Mouse (Mus musculus) midbrain, embryonic 11.5 days (tissue): Measurements from ENCODE around the gene Usp6nl. TPM values are rescaled to one million over a fixed set of nuclear protein-coding genes. Genes with fewer than 3 reads are reported as not detected.

ENCODE experiments used
- ATAC-seq: fragments of 200-750 bp; cut with Nextera tagmentation; 2 replicates; pipeline ENCODE4 v1.8.0; 2017; ENCODE audit warnings: moderate TSS enrichment, moderate library complexity; ENCODE audit not compliant: low FRiP score
- DNase-seq: peaks from one replicate; pipeline ENCODE4 v3.0.0; 2015; ENCODE audit warnings: low spot score; ENCODE audit errors: missing footprints
- H3K27ac ChIP-seq: fragments of 300-500 bp; sonication (generic); 2 replicates; pipeline ENCODE4 v1.5.1; 2014; ENCODE audit warnings: low read depth, low read length
- H3K27me3 ChIP-seq: fragments of 300-500 bp; sonication (generic); 2 replicates; pipeline ENCODE4 v1.6.1; 2014; ENCODE audit warnings: mild to moderate bottlenecking, low read length, moderate library complexity, mixed read lengths; ENCODE audit not compliant: control insufficient read depth, insufficient read depth
- H3K36me3 ChIP-seq: fragments of 300-500 bp; sonication (generic); 2 replicates; pipeline ENCODE4 v1.6.1; 2014; ENCODE audit warnings: mild to moderate bottlenecking, low read length, moderate library complexity, mixed read lengths; ENCODE audit not compliant: control insufficient read depth, insufficient read depth
- H3K4me1 ChIP-seq: fragments of 300-500 bp; sonication (generic); 2 replicates; pipeline ENCODE4 v1.6.1; 2014; ENCODE audit warnings: low read length; ENCODE audit not compliant: control insufficient read depth, insufficient read depth
- H3K4me2 ChIP-seq: fragments of 300-500 bp; sonication (generic); 2 replicates; pipeline ENCODE4 v1.6.1; 2014; ENCODE audit warnings: mild to moderate bottlenecking, moderate library complexity
- H3K4me3 ChIP-seq: fragments of 300-500 bp; sonication (generic); 2 replicates; pipeline ENCODE4 v1.5.1; 2014; ENCODE audit warnings: low read depth, low read length
- H3K9ac ChIP-seq: fragments of 300-500 bp; sonication (generic); 2 replicates; pipeline ENCODE4 v1.6.1; 2014; ENCODE audit warnings: low read length
- H3K9me3 ChIP-seq: fragments of 300-500 bp; sonication (generic); 2 replicates; pipeline ENCODE4 v1.6.1; 2016; ENCODE audit warnings: low read length; ENCODE audit not compliant: control insufficient read depth
- WGBS: fragments of 180-500 bp; shearing (Covaris S2); extraction: QIAGEN DNeasy Blood & Tissue Kit; methylation state at CpG from one replicate; pipeline ENCODE4 v1.1.7; 2014; 5-methylcytosine and 5-hydroxymethylcytosine counted together
- polyA plus RNA-seq: library from polyadenylated mRNA; unstranded; fragments of >200 nt; fragmentation: Nextera tagmentation; extraction: Ambion mirVana; gene quantifications from 2 replicates; pipeline ENCODE4 v1.2.1, GENCODE M21; 2014

Gene Usp6nl
- polyA plus RNA-seq, 1 experiment from 2014 or later, result 18.2 TPM

DNA sequence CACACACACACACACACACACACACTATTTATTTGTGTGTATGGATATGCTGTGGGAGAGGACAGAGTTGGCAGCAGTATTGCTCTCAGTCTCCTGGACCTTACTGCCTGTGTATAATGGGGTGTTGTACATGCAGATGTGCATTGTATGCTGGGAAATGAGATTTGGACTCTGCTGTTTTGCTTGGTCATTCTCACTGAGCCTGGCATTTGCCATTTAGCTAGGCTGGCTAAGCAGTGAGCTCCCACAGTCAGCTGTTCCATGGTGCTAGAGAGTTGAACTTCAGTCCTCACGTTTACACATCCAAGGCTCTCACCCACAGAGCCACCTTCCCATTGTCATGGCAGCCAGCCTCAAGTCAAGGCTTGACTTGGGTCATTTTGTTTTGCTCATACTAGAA is 90.2 kb downstream of the Usp6nl start:
- DNase-seq (no peak), ATAC-seq (no peak)
- Histone ChIP-seq H3K27me3 (no peaks in the 10 kb centered on the region), H3K9me3 (no peaks in the 10 kb centered on the region), H3K36me3 (no peaks in the 10 kb centered on the region), H3K27ac (no peak overlapping the region), H3K4me3 (no peak overlapping the region), H3K4me2 (no peak overlapping the region), H3K4me1 (no peaks in the 10 kb centered on the region), H3K9ac (no peak overlapping the region)
- WGBS, result 81% methylated on average over 1 of the region's 1 CpGs

DNA sequence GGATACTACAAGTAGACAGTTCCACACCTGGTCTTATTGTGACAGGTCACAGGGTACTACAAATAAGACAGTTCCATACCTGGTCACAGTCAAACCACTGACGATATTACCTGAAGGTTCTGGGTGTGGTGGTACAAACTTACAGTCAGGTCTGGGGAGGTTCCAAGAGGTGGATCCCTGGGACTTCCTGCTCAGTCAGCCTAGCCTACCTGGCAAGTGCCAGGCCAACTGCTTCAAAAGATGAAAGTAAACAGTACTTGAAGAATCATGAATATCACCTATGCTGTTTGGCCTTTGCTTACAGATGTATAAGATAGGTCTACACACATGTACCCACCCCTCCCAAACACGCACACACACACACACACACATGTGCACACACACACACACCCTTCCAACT is 91.3 kb downstream of the Usp6nl start:
- H3K9ac ChIP-seq, result no peak overlapping the region
- WGBS, result 97% methylated on average over 2 of the region's 2 CpGs
- no peaks in the 10 kb centered on the region for H3K9me3 ChIP-seq
- H3K4me1 ChIP-seq, result no peaks in the 10 kb centered on the region
- H3K27ac ChIP-seq, result no peak overlapping the region
- ATAC-seq (no peak), DNase-seq (no peak)
- H3K27me3 ChIP-seq, result no peaks in the 10 kb centered on the region
- H3K4me3 ChIP-seq, result no peak overlapping the region
- H3K36me3 ChIP-seq, result no peaks in the 10 kb centered on the region
- no peak overlapping the region for H3K4me2 ChIP-seq

DNA sequence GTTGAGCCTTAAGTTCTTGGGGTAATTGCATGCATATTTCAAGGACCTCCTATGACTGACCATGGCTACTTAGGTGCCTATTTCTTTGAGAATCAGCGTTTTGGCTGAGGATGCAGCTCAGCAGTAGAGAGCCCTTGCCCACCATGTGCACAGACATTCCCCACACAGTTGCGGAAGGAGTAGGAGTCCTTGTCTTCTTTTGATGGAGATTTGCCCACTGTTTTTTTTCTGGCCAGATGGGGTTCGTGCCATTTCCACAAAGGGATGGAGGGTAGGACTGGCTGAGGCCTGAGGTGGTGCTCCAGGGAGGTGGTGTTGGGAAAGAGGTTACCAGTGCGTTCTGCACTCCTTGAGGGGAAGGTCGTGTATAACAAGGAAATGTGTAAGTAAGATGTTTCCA is 91.9 kb downstream of the Usp6nl start:
- Histone ChIP-seq H3K9ac (no peak overlapping the region), H3K27me3 (no peaks in the 10 kb centered on the region), H3K4me1 (no peaks in the 10 kb centered on the region), H3K4me3 (no peak overlapping the region), H3K9me3 (no peaks in the 10 kb centered on the region), H3K27ac (no peak overlapping the region), H3K36me3 (no peaks in the 10 kb centered on the region), H3K4me2 (no peak overlapping the region)
- WGBS, result 89% methylated on average over 5 of the region's 5 CpGs
- DNase-seq (no peak), ATAC-seq (no peak)

DNA sequence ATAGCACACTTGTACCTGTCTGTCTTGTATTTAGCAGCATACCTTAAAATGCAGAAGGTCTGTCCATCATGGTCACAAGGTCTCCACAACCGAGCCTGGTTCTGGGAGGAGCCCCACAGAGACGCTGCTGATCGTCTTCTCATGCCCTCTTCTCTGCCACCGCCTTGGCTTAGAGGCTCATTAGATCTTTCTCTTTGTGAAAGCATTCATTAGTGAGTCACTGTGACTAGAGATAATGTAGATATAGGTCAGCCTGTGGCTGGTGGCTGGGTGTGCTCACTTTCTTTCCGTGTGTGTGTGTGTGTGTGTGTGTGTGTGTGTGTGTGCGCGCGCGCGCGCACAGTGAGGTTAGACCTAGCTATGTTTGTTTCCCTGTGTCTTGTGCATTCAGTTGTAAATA is 94.7 kb downstream of the Usp6nl start:
- 91% methylated on average over 11 of the region's 11 CpGs for WGBS
- no peak overlapping the region for H3K27ac ChIP-seq
- no peak overlapping the region for H3K4me3 ChIP-seq
- no peak for ATAC-seq
- H3K9ac ChIP-seq, result no peak overlapping the region
- H3K36me3 ChIP-seq, result no peaks in the 10 kb centered on the region
- no peaks in the 10 kb centered on the region for H3K4me1 ChIP-seq
- H3K9me3 ChIP-seq, result no peaks in the 10 kb centered on the region
- H3K4me2 ChIP-seq, result no peak overlapping the region
- no peak for DNase-seq
- H3K27me3 ChIP-seq, result no peaks in the 10 kb centered on the region

DNA sequence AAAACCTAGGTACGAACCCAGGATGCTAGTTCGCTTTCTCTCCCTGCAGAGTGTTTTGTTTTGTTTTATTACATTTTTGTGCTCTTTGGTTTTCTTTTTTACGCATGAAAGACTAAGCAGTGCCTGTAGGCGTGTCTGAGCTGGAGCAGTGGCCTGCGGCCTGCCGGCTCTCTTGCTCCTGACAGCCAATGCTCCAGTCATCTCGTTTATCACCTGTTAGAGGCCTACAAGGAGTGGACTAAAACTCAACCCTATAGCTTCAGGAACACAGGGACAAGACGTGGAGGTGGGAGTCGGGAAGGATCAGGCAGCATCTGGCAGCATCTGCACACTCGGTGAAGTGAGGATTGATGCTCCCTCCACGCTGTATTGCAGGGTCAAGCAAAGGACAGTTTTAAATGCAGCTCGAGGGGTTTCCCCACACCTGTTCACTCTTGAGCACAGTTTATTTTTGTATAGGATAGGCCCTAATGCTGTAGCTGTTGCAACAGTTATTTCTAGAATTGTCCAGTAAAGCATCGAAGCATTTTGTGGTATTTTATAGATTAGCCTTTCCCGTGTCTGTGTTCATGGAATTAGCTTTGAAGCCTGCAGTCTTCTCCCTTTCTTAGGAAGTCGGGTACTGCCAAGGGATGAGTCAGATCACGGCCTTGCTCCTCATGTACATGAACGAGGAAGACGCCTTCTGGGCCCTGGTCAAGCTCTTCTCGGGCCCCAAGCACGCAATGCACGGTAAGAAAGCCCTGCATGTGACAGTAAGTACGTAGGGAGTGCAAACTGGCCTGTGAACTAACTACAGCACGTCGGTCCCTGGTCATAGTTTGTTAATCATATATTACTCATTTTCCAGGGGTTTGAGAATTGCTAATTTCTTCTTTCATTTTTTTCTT is 101.4 kb downstream of the Usp6nl start:
- peaks cover 9% of the 10 kb centered on the region; the same call in 1 of the 2 replicates for H3K36me3 ChIP-seq
- H3K9ac ChIP-seq, result no peak overlapping the region
- H3K4me2 ChIP-seq, result no peak overlapping the region
- H3K9me3 ChIP-seq, result no peaks in the 10 kb centered on the region
- ATAC-seq (no peak), DNase-seq (no peak)
- no peak overlapping the region for H3K4me3 ChIP-seq
- no peaks in the 10 kb centered on the region for H3K27me3 ChIP-seq
- 91% methylated on average over 24 of the region's 24 CpGs for WGBS
- no peak overlapping the region for H3K27ac ChIP-seq
- no peaks in the 10 kb centered on the region for H3K4me1 ChIP-seq

DNA sequence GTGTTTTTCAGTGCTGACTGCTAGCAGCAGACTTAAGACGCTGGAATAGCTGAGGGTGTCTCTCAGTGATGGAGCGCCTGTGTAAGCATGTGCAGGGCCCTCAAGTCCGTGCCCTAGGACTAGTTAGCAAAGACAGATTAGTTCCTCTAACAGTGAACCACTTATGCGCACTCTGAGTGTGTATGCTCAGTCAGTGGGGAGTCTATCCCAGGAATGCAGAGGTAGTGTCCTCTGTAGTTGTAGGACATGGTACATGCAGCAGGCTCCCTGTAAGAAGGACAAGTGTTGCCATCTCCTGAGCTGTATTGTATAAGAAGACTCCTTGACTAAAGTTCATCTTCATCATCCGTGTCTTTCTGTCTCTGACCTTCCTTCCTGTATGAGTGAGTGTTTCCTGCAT is 102.4 kb downstream of the Usp6nl start:
- Histone ChIP-seq H3K9me3 (no peaks in the 10 kb centered on the region), H3K36me3 (peaks cover 9% of the 10 kb centered on the region; the same call in 1 of the 2 replicates)

DNA sequence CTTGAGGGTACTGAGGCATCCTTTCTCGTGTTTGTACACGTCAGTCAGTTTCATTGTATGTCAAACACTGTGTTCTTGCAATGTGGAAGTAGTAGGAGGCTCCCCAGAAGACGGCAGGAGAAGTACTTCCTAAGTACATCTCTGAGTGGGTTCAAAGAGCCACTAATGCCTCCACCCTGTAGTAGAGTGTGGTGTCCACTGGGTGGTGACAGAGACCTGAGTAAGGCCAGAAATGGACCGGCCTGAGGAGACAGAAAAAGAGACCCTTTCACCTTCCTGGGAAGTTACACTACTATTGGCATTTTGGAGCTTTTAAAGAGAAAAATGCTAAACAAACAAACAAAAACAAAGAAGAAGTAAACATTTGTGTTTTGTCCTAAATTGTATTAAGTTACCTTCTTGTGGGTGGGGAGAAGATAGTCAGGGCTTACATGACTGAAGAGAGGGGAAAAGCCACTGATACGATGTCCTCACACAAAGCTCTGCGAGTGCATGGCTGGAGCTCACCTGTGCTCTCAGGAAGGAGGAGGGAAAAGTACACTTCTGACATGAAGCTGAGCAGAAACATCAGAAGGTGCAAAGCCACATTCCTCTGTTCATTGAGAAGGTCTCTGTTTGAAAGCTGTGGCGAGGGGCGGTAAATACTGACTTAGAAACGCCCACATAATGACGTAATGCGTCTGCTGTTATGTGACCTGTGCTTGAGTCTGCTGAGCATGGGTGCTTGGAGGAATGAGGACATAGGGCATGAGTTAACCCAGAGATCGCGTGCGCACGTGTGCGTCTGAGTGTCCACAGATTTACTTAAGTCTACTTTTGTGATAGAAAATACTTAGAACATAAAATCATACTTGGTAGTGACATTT is 113.9 kb downstream of the Usp6nl start:
- 86% methylated on average over 16 of the region's 16 CpGs for WGBS
- Histone ChIP-seq H3K9me3 (no peaks in the 10 kb centered on the region), H3K36me3 (peaks cover 12% of the 10 kb centered on the region), H3K27ac (no peak overlapping the region), H3K27me3 (no peaks in the 10 kb centered on the region), H3K4me3 (no peak overlapping the region), H3K4me2 (no peak overlapping the region), H3K9ac (no peak overlapping the region), H3K4me1 (no peaks in the 10 kb centered on the region)
- ATAC-seq, result peak; percentile 77
- DNase-seq, result no peak

More for the DNA sequence above, 102.4 kb downstream of the Usp6nl start:
- ATAC-seq, result no peak
- Histone ChIP-seq H3K27me3 (no peaks in the 10 kb centered on the region), H3K4me3 (no peak overlapping the region), H3K27ac (no peak overlapping the region), H3K4me2 (no peak overlapping the region), H3K9ac (no peak overlapping the region), H3K4me1 (no peaks in the 10 kb centered on the region)
- DNase-seq, result no peak
- 91% methylated on average over 5 of the region's 5 CpGs for WGBS

DNA sequence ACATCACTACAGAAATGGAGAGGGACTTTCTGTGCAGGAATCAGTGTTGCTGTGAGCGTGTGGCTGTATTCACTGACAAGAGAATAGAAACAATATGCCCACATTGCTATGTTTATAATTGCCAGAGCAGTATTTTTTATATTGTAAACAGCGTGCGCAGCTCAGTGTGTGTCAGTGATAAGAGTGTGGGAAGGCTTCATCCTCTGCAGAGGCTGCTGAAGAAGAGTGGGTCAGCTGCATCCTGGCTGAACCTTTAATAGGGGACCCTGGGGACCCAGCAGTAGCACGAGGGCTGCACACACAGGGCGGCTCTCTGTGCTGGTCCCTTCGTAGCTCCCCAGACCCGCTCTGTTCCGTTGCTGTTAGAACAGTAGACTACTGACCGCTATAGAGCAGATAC is 119.2 kb downstream of the Usp6nl start:
- 88% methylated on average over 9 of the region's 9 CpGs for WGBS
- H3K4me1 ChIP-seq, result no peaks in the 10 kb centered on the region
- no peak overlapping the region for H3K4me3 ChIP-seq
- no peak overlapping the region for H3K27ac ChIP-seq
- DNase-seq, result no peak
- no peaks in the 10 kb centered on the region for H3K9me3 ChIP-seq
- no peaks in the 10 kb centered on the region for H3K27me3 ChIP-seq
- ATAC-seq, result no peak
- peaks cover 21% of the 10 kb centered on the region for H3K36me3 ChIP-seq
- H3K9ac ChIP-seq, result no peak overlapping the region
- H3K4me2 ChIP-seq, result no peak overlapping the region

DNA sequence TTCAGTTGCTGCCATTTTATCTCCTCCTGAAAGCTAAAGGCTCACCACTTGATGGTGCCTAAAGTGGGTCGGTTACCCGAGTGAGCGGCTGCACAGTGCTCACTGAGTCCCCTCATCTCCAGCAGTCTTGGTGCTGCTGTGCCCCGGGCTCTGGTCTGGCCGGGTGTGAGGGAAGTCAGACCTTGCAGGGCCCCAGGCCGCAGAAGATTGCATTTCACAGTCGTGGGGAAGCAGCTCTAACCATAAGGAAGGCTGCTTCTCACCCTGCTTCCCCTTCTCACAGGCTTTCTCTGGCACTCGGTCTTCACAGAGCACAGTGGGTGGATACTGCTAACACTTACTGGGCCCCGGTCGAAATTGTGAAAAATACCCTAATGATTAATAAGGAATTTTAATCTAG is 119.8 kb downstream of the Usp6nl start:
- no peak overlapping the region for H3K9ac ChIP-seq
- no peaks in the 10 kb centered on the region for H3K4me1 ChIP-seq
- no peaks in the 10 kb centered on the region for H3K9me3 ChIP-seq
- WGBS, result 91% methylated on average over 10 of the region's 10 CpGs
- H3K36me3 ChIP-seq, result peaks cover 19% of the 10 kb centered on the region
- no peaks in the 10 kb centered on the region for H3K27me3 ChIP-seq
- no peak overlapping the region for H3K27ac ChIP-seq
- H3K4me3 ChIP-seq, result no peak overlapping the region
- DNase-seq (no peak), ATAC-seq (no peak)
- no peak overlapping the region for H3K4me2 ChIP-seq
